Mouse (Mus musculus): Measurements from ENCODE around the gene Ror2.

- TF ChIP-seq CHD2 (IDR thresholded peaks at IDR 0.05; ENCODE audit: low read depth, low read length) (no peak), ZC3H11A (IDR thresholded peaks at IDR 0.05; ENCODE audit: borderline replicate concordance, low read depth, low read length) (no peak)
Measured at GRCm38 (mm10) chr13:53264896-53265295, 21.0 kb downstream of the Ror2 start.

Measured in ES-E14 (cell line).